Mouse (Mus musculus) lung, postnatal 0 days (tissue): ENCODE measurements around the gene Ltbp1. TPM values are rescaled to one million over a fixed set of nuclear protein-coding genes. Genes with fewer than 3 reads are reported as not detected.

Experiments used
- ATAC-seq: fragments of 200-750 bp; cut with Nextera tagmentation; 2 replicates; pipeline ENCODE4 v1.8.0; 2017; ENCODE audit warnings: moderate library complexity
- DNase-seq: peaks from one replicate; pipeline ENCODE4 v3.0.0-alpha.2; 2016; ENCODE audit warnings: low spot score
- H3K27ac ChIP-seq: fragments of 300-500 bp; sonication (generic); 2 replicates; pipeline ENCODE4 v1.5.1; 2014; ENCODE audit warnings: antibody characterized with exemption, mild to moderate bottlenecking, low read length, mixed read lengths
- H3K27me3 ChIP-seq: fragments of 300-500 bp; sonication (generic); replicated peaks from 2 replicates; pipeline ENCODE4 v1.6.1; 2014; ENCODE audit warnings: low read length, mixed read lengths; ENCODE audit not compliant: insufficient read depth
- H3K36me3 ChIP-seq: fragments of 300-500 bp; sonication (generic); 2 replicates; pipeline ENCODE4 v1.6.1; 2014; ENCODE audit warnings: low read length, mixed read lengths; ENCODE audit not compliant: insufficient read depth
- H3K4me1 ChIP-seq: fragments of 300-500 bp; sonication (generic); 2 replicates; pipeline ENCODE4 v1.6.1; 2014; ENCODE audit warnings: antibody characterized with exemption, low read depth, low read length, mixed read lengths; ENCODE audit not compliant: insufficient read depth
- H3K4me2 ChIP-seq: fragments of 300-500 bp; sonication (generic); replicated peaks from 2 replicates; pipeline ENCODE4 v1.6.1; 2014; ENCODE audit warnings: low read depth, mild to moderate bottlenecking, low read length, moderate library complexity, mixed read lengths
- H3K4me3 ChIP-seq: fragments of 300-500 bp; sonication (generic); 2 replicates; pipeline ENCODE4 v1.5.1; 2014; ENCODE audit warnings: low read depth, low read length
- H3K9ac ChIP-seq: fragments of 300-500 bp; sonication (generic); replicated peaks from 2 replicates; pipeline ENCODE4 v1.6.1; 2014; ENCODE audit warnings: low read depth, mild to moderate bottlenecking
- H3K9me3 ChIP-seq: fragments of 300-500 bp; sonication (generic); 2 replicates; pipeline ENCODE4 v1.6.1; 2016; ENCODE audit warnings: low read length, mixed read lengths
- CTCF ChIP-seq: IDR thresholded peaks from 2 replicates; pipeline ENCODE4 v1.5.1; 2016; ENCODE audit warnings: antibody characterized with exemption, mild to moderate bottlenecking
- EP300 ChIP-seq: IDR thresholded peaks from 2 replicates; pipeline ENCODE4 v1.6.1; 2016; ENCODE audit warnings: antibody characterized with exemption, mild to moderate bottlenecking, control low read depth
- WGBS: fragments of 180-500 bp; shearing (Covaris S2); extraction: QIAGEN DNeasy Blood & Tissue Kit; methylation state at CpG from one replicate; pipeline ENCODE4 v1.1.7; 2014; 5-methylcytosine and 5-hydroxymethylcytosine counted together
- polyA plus RNA-seq: library from polyadenylated mRNA; unstranded; fragments of >200 nt; fragmentation: Nextera tagmentation; extraction: Ambion mirVana; gene quantifications from 2 replicates; pipeline ENCODE4 v1.2.1, GENCODE M21; 2015

The Ltbp1 gene
- polyA plus RNA-seq, 1 experiment from 2014 or later: 27.1 TPM

DNA sequence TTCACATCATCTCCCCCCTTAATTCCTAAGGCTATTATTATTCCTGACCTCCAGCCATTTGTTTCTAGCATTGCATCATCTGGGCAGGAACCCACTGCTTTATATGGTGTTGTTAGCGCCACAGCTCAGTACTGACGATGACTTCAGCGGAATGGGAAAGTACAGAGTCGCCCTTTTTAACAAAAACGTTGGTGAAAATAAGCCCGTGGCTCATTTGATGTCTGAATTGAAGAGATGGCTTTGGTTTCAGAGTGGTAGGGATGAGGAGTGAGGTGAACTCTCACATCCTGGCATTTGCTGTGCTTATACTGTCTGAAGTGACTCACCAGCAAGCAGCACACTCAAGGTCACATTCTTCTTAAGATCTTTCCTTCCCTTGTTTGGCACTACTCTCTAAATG, 245.7 kb downstream of the Ltbp1 start:
- TF ChIP-seq EP300 (no peak), CTCF (no peak)

GRCm38 (mm10) chr17:75252540-75252939, 247.2 kb downstream of the Ltbp1 start:
- Histone ChIP-seq H3K27me3 (no peaks in the 10 kb centered on the region), H3K9ac (no peak overlapping the region), H3K4me3 (no peak overlapping the region), H3K4me1 (no peaks in the 10 kb centered on the region), H3K36me3 (no peaks in the 10 kb centered on the region), H3K9me3 (no peaks in the 10 kb centered on the region), H3K27ac (no peak overlapping the region), H3K4me2 (no peak overlapping the region)
- TF ChIP-seq EP300 (no peak), CTCF (no peak)
- no peak for ATAC-seq
- WGBS: 94% methylated on average over 5 of the region's 5 CpGs
- DNase-seq: no peak

More for the DNA sequence above, 245.7 kb downstream of the Ltbp1 start:
- peak; percentile 55 for ATAC-seq
- H3K4me1 ChIP-seq: no peaks in the 10 kb centered on the region
- no peak overlapping the region for H3K27ac ChIP-seq
- no peak overlapping the region for H3K9ac ChIP-seq
- WGBS: 85% methylated on average over 6 of the region's 6 CpGs
- no peaks in the 10 kb centered on the region for H3K9me3 ChIP-seq
- H3K4me2 ChIP-seq: no peak overlapping the region
- H3K36me3 ChIP-seq: no peaks in the 10 kb centered on the region
- no peaks in the 10 kb centered on the region for H3K27me3 ChIP-seq
- H3K4me3 ChIP-seq: no peak overlapping the region
- peak; percentile 26 for DNase-seq

DNA sequence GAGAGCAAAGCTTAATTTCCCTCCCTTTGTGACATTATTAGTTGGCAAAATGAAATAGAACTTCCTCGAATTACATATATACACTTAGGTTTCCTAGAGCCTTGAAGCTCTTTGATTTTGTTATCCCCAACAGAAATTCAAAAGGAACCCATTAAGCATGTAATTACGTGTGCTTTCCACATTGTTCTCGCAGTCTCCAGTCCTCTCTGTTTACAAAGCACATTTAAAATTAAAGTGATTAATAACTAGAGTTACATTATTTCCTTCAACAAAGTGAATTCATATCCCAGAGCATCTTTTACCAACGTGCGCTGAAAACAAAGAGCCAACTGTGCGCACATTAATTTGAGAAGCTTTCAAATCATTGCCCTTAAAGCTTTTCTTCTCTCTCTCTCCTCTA, 249.5 kb downstream of the Ltbp1 start:
- H3K27me3 ChIP-seq: no peaks in the 10 kb centered on the region
- WGBS: 67% methylated on average over 6 of the region's 6 CpGs
- no peaks in the 10 kb centered on the region for H3K9me3 ChIP-seq
- no peak overlapping the region for H3K9ac ChIP-seq
- no peak overlapping the region for H3K27ac ChIP-seq
- no peak for DNase-seq
- H3K4me3 ChIP-seq: no peak overlapping the region
- no peak for TF ChIP-seq EP300
- TF ChIP-seq CTCF: no peak
- no peak for ATAC-seq
- H3K4me1 ChIP-seq: no peaks in the 10 kb centered on the region
- H3K4me2 ChIP-seq: no peak overlapping the region
- H3K36me3 ChIP-seq: no peaks in the 10 kb centered on the region

DNA sequence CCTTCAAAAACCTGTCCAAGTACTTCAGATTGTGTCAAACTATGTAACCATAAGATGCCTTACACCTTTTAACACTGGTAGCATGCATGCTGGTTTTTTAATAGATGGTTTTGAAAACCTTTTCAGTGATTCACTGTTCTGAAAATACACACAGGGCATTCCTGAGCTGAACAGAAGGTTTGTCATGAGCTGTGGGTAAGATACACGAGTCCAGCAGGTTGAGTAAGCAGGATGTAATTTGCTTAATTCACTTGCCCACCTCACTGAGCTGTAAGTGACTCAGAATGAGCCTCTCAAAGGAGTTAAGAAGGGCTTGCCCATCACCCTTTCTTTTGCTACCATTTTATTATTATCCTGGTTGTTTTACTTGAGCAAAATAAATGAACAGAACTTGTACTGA, 250.6 kb downstream of the Ltbp1 start:
- Histone ChIP-seq H3K9me3 (no peaks in the 10 kb centered on the region), H3K27ac (no peak overlapping the region), H3K4me1 (no peaks in the 10 kb centered on the region), H3K9ac (no peak overlapping the region), H3K4me3 (no peak overlapping the region), H3K36me3 (no peaks in the 10 kb centered on the region), H3K27me3 (no peaks in the 10 kb centered on the region), H3K4me2 (no peak overlapping the region)
- WGBS: 38% methylated on average over 1 of the region's 1 CpGs
- DNase-seq (no peak), ATAC-seq (no peak)
- no peak for TF ChIP-seq CTCF
- TF ChIP-seq EP300: no peak

- TF ChIP-seq EP300 (no peak), CTCF (no peak)
- Histone ChIP-seq H3K4me1 (no peaks in the 10 kb centered on the region), H3K27me3 (no peaks in the 10 kb centered on the region), H3K27ac (no peak overlapping the region), H3K9me3 (no peaks in the 10 kb centered on the region), H3K4me3 (no peak overlapping the region), H3K4me2 (no peak overlapping the region), H3K9ac (no peak overlapping the region), H3K36me3 (no peaks in the 10 kb centered on the region; the same call in 1 of the 2 replicates)
- DNase-seq (no peak), ATAC-seq (no peak)
- WGBS: 66% methylated on average over 2 of the region's 2 CpGs
These were observed 253.1 kb downstream of the Ltbp1 start for GRCm38 (mm10) chr17:75258427-75258826.

GRCm38 (mm10) chr17:75263336-75263990, 258.1 kb downstream of the Ltbp1 start:
- DNase-seq: no peak
- ATAC-seq: no peak
- H3K4me3 ChIP-seq: no peak overlapping the region
- 78% methylated on average over 3 of the region's 3 CpGs for whole genome bisulfite sequencing
- H3K27ac ChIP-seq: no peak overlapping the region
- H3K4me1 ChIP-seq: peaks cover under 1% of the 10 kb centered on the region; the same call in 1 of the 2 replicates
- H3K36me3 ChIP-seq: no peaks in the 10 kb centered on the region; the same call in 1 of the 2 replicates
- no peaks in the 10 kb centered on the region for H3K9me3 ChIP-seq
- TF ChIP-seq EP300 (no peak), CTCF (no peak)
- H3K9ac ChIP-seq: no peak overlapping the region
- H3K4me2 ChIP-seq: no peak overlapping the region
- H3K27me3 ChIP-seq: no peaks in the 10 kb centered on the region
